Mouse (Mus musculus) small intestine, adult 2 months (tissue): Measurements from ENCODE around the gene Fli1. TPM values are rescaled to one million over a fixed set of nuclear protein-coding genes. Genes with fewer than 3 reads are reported as not detected.

Source experiments
- H3K27ac ChIP-seq: fragments of 200-500 bp; 2 replicates; pipeline ENCODE4 v1.5.1; 2012; ENCODE audit warnings: low read depth, low read length, control low read depth, inconsistent platforms; ENCODE audit not compliant: insufficient read depth
- H3K27me3 ChIP-seq: fragments of 200-500 bp; 2 replicates; pipeline ENCODE4 v1.6.1; 2012; ENCODE audit warnings: mild to moderate bottlenecking, moderate library complexity, low read length, inconsistent platforms; ENCODE audit not compliant: control insufficient read depth, insufficient read depth
- H3K36me3 ChIP-seq: fragments of 200-500 bp; 2 replicates; pipeline ENCODE4 v1.6.1; 2012; ENCODE audit warnings: mild to moderate bottlenecking, low read length, control low read depth, inconsistent platforms; ENCODE audit not compliant: control insufficient read depth, insufficient read depth
- H3K4me1 ChIP-seq: fragments of 200-500 bp; 2 replicates; pipeline ENCODE4 v1.6.1; 2012; ENCODE audit warnings: low read length, inconsistent platforms, mixed read lengths; ENCODE audit not compliant: control insufficient read depth, insufficient read depth, insufficient read length
- H3K4me3 ChIP-seq: fragments of 200-500 bp; 2 replicates; pipeline ENCODE4 v1.5.1; 2012; ENCODE audit warnings: low read depth, mild to moderate bottlenecking, control low read depth, inconsistent platforms, low read length, moderate library complexity
- CTCF ChIP-seq: fragments of 200-500 bp; IDR thresholded peaks from 2 replicates; pipeline ENCODE4 v1.5.1; 2012; ENCODE audit warnings: low read depth, mild to moderate bottlenecking, control low read depth, inconsistent platforms, low read length, moderate library complexity, mixed read lengths; ENCODE audit not compliant: insufficient replicate concordance, insufficient read length; ENCODE audit errors: extremely low read depth
- POLR2A ChIP-seq: fragments of 200-500 bp; IDR thresholded peaks from 2 replicates; pipeline ENCODE4 v1.6.1; 2012; ENCODE audit warnings: low read depth, mild to moderate bottlenecking, control low read depth, inconsistent platforms, low read length, moderate library complexity
- WGBS: fragments of 180-500 bp; shearing (Covaris S2); methylation state at CpG from one replicate; pipeline ENCODE4 v1.1.7; 2018; 5-methylcytosine and 5-hydroxymethylcytosine counted together
- polyA plus RNA-seq: library from polyadenylated mRNA; depleted of rRNA; stranded (reverse); fragments of >200 nt; gene quantifications from 2 replicates; pipeline ENCODE4 v1.2.3, GENCODE M21; 2012

The Fli1 gene
- polyA plus RNA-seq, 1 experiment: 3.1 TPM

GRCm38 (mm10) chr9:32405191-32405925 is 137.3 kb downstream of the Fli1 start:
- Histone ChIP-seq H3K4me1 (no peaks in the 10 kb centered on the region; the same call in 1 of the 2 replicates), H3K4me3 (no peak overlapping the region), H3K27ac (no peak overlapping the region), H3K27me3 (peaks cover 16% of the 10 kb centered on the region), H3K36me3 (no peaks in the 10 kb centered on the region)
- WGBS: 40% methylated on average over 11 of the region's 11 CpGs
- no peak for TF ChIP-seq POLR2A
- TF ChIP-seq CTCF: peak; percentile 55; the same call in 1 of the 2 replicates

GRCm38 (mm10) chr9:32400662-32401161 is 141.9 kb downstream of the Fli1 start:
- no peak overlapping the region for H3K4me3 ChIP-seq
- WGBS: 32% methylated on average over 5 of the region's 5 CpGs
- no peak for TF ChIP-seq CTCF
- TF ChIP-seq POLR2A: no peak
- no peaks in the 10 kb centered on the region for H3K4me1 ChIP-seq
- H3K36me3 ChIP-seq: no peaks in the 10 kb centered on the region
- peaks cover 3% of the 10 kb centered on the region; the same call in 1 of the 2 replicates for H3K27me3 ChIP-seq
- H3K27ac ChIP-seq: no peak overlapping the region

GRCm38 (mm10) chr9:32400212-32400611 is 142.4 kb downstream of the Fli1 start:
- peaks cover 1% of the 10 kb centered on the region; the same call in 1 of the 2 replicates for H3K27me3 ChIP-seq
- no peak overlapping the region for H3K27ac ChIP-seq
- no peaks in the 10 kb centered on the region for H3K4me1 ChIP-seq
- 33% methylated on average over 2 of the region's 2 CpGs for WGBS
- no peaks in the 10 kb centered on the region for H3K36me3 ChIP-seq
- TF ChIP-seq CTCF: no peak
- no peak for TF ChIP-seq POLR2A
- H3K4me3 ChIP-seq: no peak overlapping the region

GRCm38 (mm10) chr9:32394761-32395161 is 147.9 kb downstream of the Fli1 start:
- TF ChIP-seq POLR2A (no peak), CTCF (no peak)
- 62% methylated on average over 4 of the region's 4 CpGs for WGBS
- H3K27ac ChIP-seq: no peak overlapping the region
- H3K4me3 ChIP-seq: no peak overlapping the region
- no peaks in the 10 kb centered on the region for H3K27me3 ChIP-seq
- H3K36me3 ChIP-seq: no peaks in the 10 kb centered on the region
- H3K4me1 ChIP-seq: no peaks in the 10 kb centered on the region

GRCm38 (mm10) chr9:32392716-32393115 is 149.9 kb downstream of the Fli1 start:
- H3K36me3 ChIP-seq: no peaks in the 10 kb centered on the region
- WGBS: 73% methylated on average over 6 of the region's 6 CpGs
- no peaks in the 10 kb centered on the region for H3K4me1 ChIP-seq

GRCm38 (mm10) chr9:32391701-32392100 is 151.0 kb downstream of the Fli1 start:
- H3K4me1 ChIP-seq: no peaks in the 10 kb centered on the region
- no peak overlapping the region for H3K27ac ChIP-seq
- H3K36me3 ChIP-seq: no peaks in the 10 kb centered on the region
- TF ChIP-seq CTCF (no peak), POLR2A (no peak)
- H3K4me3 ChIP-seq: no peak overlapping the region
- no peaks in the 10 kb centered on the region for H3K27me3 ChIP-seq
- WGBS: 80% methylated on average over 9 of the region's 9 CpGs

More at GRCm38 (mm10) chr9:32392716-32393115, 149.9 kb downstream of the Fli1 start:
- Histone ChIP-seq H3K27me3 (no peaks in the 10 kb centered on the region), H3K4me3 (no peak overlapping the region), H3K27ac (no peak overlapping the region)
- TF ChIP-seq POLR2A (no peak), CTCF (no peak)

GRCm38 (mm10) chr9:32391092-32391491 is 151.6 kb downstream of the Fli1 start:
- Histone ChIP-seq H3K4me3 (no peak overlapping the region), H3K27ac (no peak overlapping the region)
- WGBS: 69% methylated on average over 5 of the region's 5 CpGs

More at GRCm38 (mm10) chr9:32391092-32391491, 151.6 kb downstream of the Fli1 start:
- no peaks in the 10 kb centered on the region for H3K4me1 ChIP-seq
- no peaks in the 10 kb centered on the region for H3K27me3 ChIP-seq
- TF ChIP-seq CTCF (no peak), POLR2A (no peak)
- no peaks in the 10 kb centered on the region for H3K36me3 ChIP-seq
